8 mouse cellular contexts compared by ENCODE assay signal in genomic region chr8:72177346-72177925, GRCm38 (mm10). TPM values are rescaled to one million over a fixed set of nuclear protein-coding genes. Genes with fewer than 3 reads are reported as not detected.
A peak's percentile ranks its signal among the peaks of the same experiment; 100 is the strongest.
DNase-seq lines count a peak whose midpoint lies in the region; ATAC-seq lines count a peak whose summit lies in the region.
"Had no signal": no experiment of that assay in that cellular context is flagged by ENCODE, and none has a peak within 500 bp of the region (broad histone marks: within the 10 kb centered on the region; RNA-seq: fewer than 3 reads in every experiment).

No protein-coding gene starts in this region.

- peak; percentile 81 for DNase-seq in adipocyte (ENCODE audit: low spot score)
- peak; percentile 76 for DNase-seq in cerebellum, adult 9-11 months
- DNase-seq in frontal cortex, adult 2 months (ENCODE audit: extremely low spot score in 1 of 2, low spot score in 1 of 2): peak; percentile 35 to 87
- DNase-seq in hindbrain, embryonic 14.5 days (ENCODE audit: low spot score): peak; percentile 71
- DNase-seq in layer of hippocampus, postnatal 25 days (ENCODE audit: extremely low spot score in 1 of 2, low spot score in 1 of 2): peak; percentile 58 to 84
- peak; percentile 46 for DNase-seq in retina, postnatal 7 days (ENCODE audit: low read depth, low spot score)

- peaks cover 93% of the 10 kb centered on the region for H3K36me3 ChIP-seq in hindbrain, embryonic 14.5 days (replicated peaks; ENCODE audit: control insufficient read depth, insufficient read depth)

- WGBS in hindbrain, embryonic 14.5 days: 53% methylated on average over 5 of the region's 5 CpGs

- no peak overlapping the region for H3K4me2 ChIP-seq in hindbrain, embryonic 14.5 days (replicated peaks)

- H3K9me3 ChIP-seq in hindbrain, embryonic 14.5 days (ENCODE audit: control insufficient read depth, low read length): no peaks in the 10 kb centered on the region

- peak; percentile 35; the same call in 1 of the 2 replicates for ATAC-seq in hindbrain, embryonic 14.5 days (ENCODE audit: low FRiP score)
- ATAC-seq in megakaryocyte, adult 5-6 weeks (ENCODE audit: poor library complexity, severe bottlenecking): peak; percentile 83

- H3K4me3 ChIP-seq in hindbrain, embryonic 14.5 days (replicated peaks; ENCODE audit: low read length): no peak overlapping the region

- H3K9ac ChIP-seq in hindbrain, embryonic 14.5 days: no peak overlapping the region

- H3K27ac ChIP-seq in hindbrain, embryonic 14.5 days: no peak overlapping the region
- H3K27ac ChIP-seq: macrophage had no signal

- H3K27me3 ChIP-seq in hindbrain, embryonic 14.5 days (ENCODE audit: control insufficient read depth, insufficient read depth, low read length): no peaks in the 10 kb centered on the region

- H3K4me1 ChIP-seq in hindbrain, embryonic 14.5 days (replicated peaks; ENCODE audit: control insufficient read depth, insufficient read depth, low read length): no peaks in the 10 kb centered on the region

RNA-seq across cellular contexts. Expression of gene Hsh2d, which starts 12.0 kb away (rescaled TPM):
- polyA plus RNA-seq in frontal cortex, adult 2 months (2012; rRNA removed): 0.06 and 0.12 TPM in 2 replicates
- not detected in 2 replicates for polyA plus RNA-seq in hindbrain, embryonic 14.5 days (2014; fragmentation: Nextera tagmentation; extraction: Ambion mirVana)
- total RNA-seq in layer of hippocampus, postnatal 25 days (2021): not detected
- total RNA-seq in megakaryocyte, adult 5-6 weeks (2015): 8.3 and 12.3 TPM in 2 replicates
- total RNA-seq in megakaryocyte, adult 5-6 weeks (2017): 6.7 and 6.9 TPM in 2 replicates

RNA-seq across cellular contexts. Expression of gene Rab8a, which starts 16.4 kb away (rescaled TPM):
- polyA plus RNA-seq in frontal cortex, adult 2 months (2012; rRNA removed): 60.6 and 63.4 TPM in 2 replicates
- 60.4 and 68.9 TPM in 2 replicates for polyA plus RNA-seq in hindbrain, embryonic 14.5 days (2014; fragmentation: Nextera tagmentation; extraction: Ambion mirVana)
- 10 to 100 TPM; 40.0 to 41.2 TPM for total RNA-seq in layer of hippocampus, postnatal 25 days (2021)
- total RNA-seq in megakaryocyte, adult 5-6 weeks (2015): 63.8 and 66.5 TPM in 2 replicates
- 436 and 580 TPM in 2 replicates for total RNA-seq in megakaryocyte, adult 5-6 weeks (2017)

RNA-seq across cellular contexts. Expression of gene Cib3, which starts 35.2 kb away (rescaled TPM):
- polyA plus RNA-seq in frontal cortex, adult 2 months (2012; rRNA removed): 0.06 and 0.21 TPM in 2 replicates
- not detected in 2 replicates for polyA plus RNA-seq in hindbrain, embryonic 14.5 days (2014; fragmentation: Nextera tagmentation; extraction: Ambion mirVana)
- total RNA-seq in layer of hippocampus, postnatal 25 days (2021): not detected
- total RNA-seq in megakaryocyte, adult 5-6 weeks (2015): 0.21 TPM in 1 of 2 replicates, not detected in the other
- 0.16 and 0.55 TPM in 2 replicates for total RNA-seq in megakaryocyte, adult 5-6 weeks (2017)
- polyA plus RNA-seq: macrophage had no signal

RNA-seq across cellular contexts. Expression of gene Gm11034, which starts 36.0 kb away (rescaled TPM):
- not detected in 2 replicates for polyA plus RNA-seq in frontal cortex, adult 2 months (2012; rRNA removed)
- not detected in 2 replicates for polyA plus RNA-seq in hindbrain, embryonic 14.5 days (2014; fragmentation: Nextera tagmentation; extraction: Ambion mirVana)
- total RNA-seq in layer of hippocampus, postnatal 25 days (2021): not detected
- not detected in 2 replicates for total RNA-seq in megakaryocyte, adult 5-6 weeks (2015)
- not detected in 2 replicates for total RNA-seq in megakaryocyte, adult 5-6 weeks (2017)
- polyA plus RNA-seq: macrophage had no signal

RNA-seq across cellular contexts. Expression of gene Fam32a, which starts 42.1 kb away (rescaled TPM):
- 77.5 and 79.3 TPM in 2 replicates for polyA plus RNA-seq in frontal cortex, adult 2 months (2012; rRNA removed)
- polyA plus RNA-seq in hindbrain, embryonic 14.5 days (2014; fragmentation: Nextera tagmentation; extraction: Ambion mirVana): 62.7 and 70.1 TPM in 2 replicates
- total RNA-seq in layer of hippocampus, postnatal 25 days (2021): 10 to 100 TPM; 57.4 to 60.6 TPM
- 68.0 and 69.3 TPM in 2 replicates for total RNA-seq in megakaryocyte, adult 5-6 weeks (2015)
- 57.1 and 62.0 TPM in 2 replicates for total RNA-seq in megakaryocyte, adult 5-6 weeks (2017)

Comparison
In these comparisons a context has a peak if more than half of its experiments do, and no peak if none do; other contexts are left out.
1. RNA of gene Hsh2d, which starts 12.0 kb away (total RNA-seq): 6.7 to 12.3 TPM in megakaryocyte, adult 5-6 weeks; not detected in layer of hippocampus, postnatal 25 days; every median in the first group is over 4 times any median in the second.
2. Peak in every context shown above with its lines, with median percentiles within 50 percentile points of each other: DNase-seq.